In genomic region chr5:48551753-48552152, GRCm38 (mm10) we compare ENCODE assay signal across 31 mouse cellular contexts.
"Had no signal": no experiment of that assay in that cellular context is flagged by ENCODE, and none has a peak within 500 bp of the region (broad histone marks: within the 10 kb centered on the region; RNA-seq: fewer than 3 reads in every experiment).

No protein-coding gene starts in this region.

- H3K27ac ChIP-seq: limb, embryonic 10.5 days; limb, embryonic 12.5 days; limb, embryonic 13.5 days; limb, embryonic 15.5 days; liver, embryonic 12.5 days; liver, embryonic 13.5 days; liver, embryonic 14.5 days; liver, embryonic 15.5 days; lung, embryonic 15.5 days; macrophage; midbrain, embryonic 10.5 days; midbrain, embryonic 12.5 days; midbrain, embryonic 13.5 days; neural tube, embryonic 12.5 days had no signal

- H3K27me3 ChIP-seq: limb, embryonic 12.5 days; limb, embryonic 13.5 days; limb, embryonic 15.5 days; liver, embryonic 12.5 days; liver, embryonic 13.5 days; liver, embryonic 15.5 days; lung, embryonic 15.5 days; megakaryocyte, embryonic 14.5 days; midbrain, embryonic 12.5 days; midbrain, embryonic 13.5 days; neural tube, embryonic 12.5 days had no signal

- ATAC-seq: liver, embryonic 12.5 days; liver, postnatal 0 days; lung, postnatal 0 days; midbrain, embryonic 13.5 days; midbrain, embryonic 16.5 days had no signal

- H3K4me2 ChIP-seq: limb, embryonic 12.5 days; limb, embryonic 13.5 days; limb, embryonic 15.5 days; liver, embryonic 11.5 days; liver, embryonic 12.5 days; liver, embryonic 13.5 days; liver, embryonic 15.5 days; lung, embryonic 14.5 days; lung, embryonic 15.5 days; midbrain, embryonic 11.5 days; midbrain, embryonic 12.5 days; midbrain, embryonic 13.5 days; neural tube, embryonic 12.5 days had no signal

- H3K4me1 ChIP-seq: limb, embryonic 10.5 days; limb, embryonic 12.5 days; limb, embryonic 13.5 days; limb, embryonic 15.5 days; liver, embryonic 12.5 days; liver, embryonic 13.5 days; liver, embryonic 15.5 days; lung, embryonic 15.5 days; megakaryocyte, embryonic 14.5 days; midbrain, embryonic 10.5 days; midbrain, embryonic 12.5 days; midbrain, embryonic 13.5 days; neural tube, embryonic 12.5 days had no signal

- H3K9ac ChIP-seq: limb, embryonic 12.5 days; limb, embryonic 13.5 days; limb, embryonic 15.5 days; liver, embryonic 12.5 days; liver, embryonic 13.5 days; liver, embryonic 14.5 days; liver, embryonic 15.5 days; liver, postnatal 0 days; lung, embryonic 14.5 days; lung, embryonic 15.5 days; midbrain, embryonic 12.5 days; midbrain, embryonic 13.5 days; neural tube, embryonic 12.5 days had no signal

- H3K4me3 ChIP-seq: limb, embryonic 10.5 days; limb, embryonic 12.5 days; limb, embryonic 13.5 days; limb, embryonic 15.5 days; liver, embryonic 12.5 days; liver, embryonic 13.5 days; liver, embryonic 15.5 days; lung, embryonic 15.5 days; megakaryocyte, embryonic 14.5 days; midbrain, embryonic 10.5 days; midbrain, embryonic 12.5 days; midbrain, embryonic 13.5 days; myocyte; neural tube, embryonic 12.5 days had no signal

- H3K36me3 ChIP-seq: limb, embryonic 10.5 days; limb, embryonic 12.5 days; limb, embryonic 13.5 days; limb, embryonic 15.5 days; liver, embryonic 12.5 days; liver, embryonic 13.5 days; liver, embryonic 15.5 days; lung, embryonic 15.5 days; midbrain, embryonic 10.5 days; midbrain, embryonic 12.5 days; midbrain, embryonic 13.5 days; neural tube, embryonic 12.5 days had no signal

- H3K9me3 ChIP-seq: limb, embryonic 10.5 days; limb, embryonic 12.5 days; limb, embryonic 13.5 days; limb, embryonic 15.5 days; liver, embryonic 12.5 days; liver, embryonic 13.5 days; liver, embryonic 15.5 days; lung, embryonic 15.5 days; megakaryocyte, embryonic 14.5 days; midbrain, embryonic 10.5 days; midbrain, embryonic 12.5 days; midbrain, embryonic 13.5 days; neural tube, embryonic 12.5 days had no signal

- DNase-seq: left cerebral cortex, postnatal 4 days; liver; liver, embryonic 13.5 days; liver, postnatal 0 days; lung, adult 18-20 months; lung, adult 2 months; lung, postnatal 10 days; lung, postnatal 14 days; lung, postnatal 36 days; lung, postnatal 4 days; midbrain, embryonic 14.5 days had no signal
